Comparison of ENCODE assay signal across 9 mouse cellular contexts in genomic region chr7:141612791-141613190, GRCm38 (mm10). TPM values are rescaled to one million over a fixed set of nuclear protein-coding genes. Genes with fewer than 3 reads are reported as not detected.
DNase-seq lines count a peak whose midpoint lies in the region; ATAC-seq lines count a peak whose summit lies in the region.
"Had no signal": no experiment of that assay in that cellular context is flagged by ENCODE, and none has a peak within 500 bp of the region (broad histone marks: within the 10 kb centered on the region; RNA-seq: fewer than 3 reads in every experiment).

No protein-coding gene starts in this region.

- no peak overlapping the region for H3K27ac ChIP-seq in kidney, embryonic 14.5 days (ENCODE audit: low read depth, low read length)
- no peak overlapping the region for H3K27ac ChIP-seq in midbrain, embryonic 13.5 days
- H3K27ac ChIP-seq: embryonic facial prominence, embryonic 15.5 days had no signal

- ATAC-seq in kidney, embryonic 14.5 days (ENCODE audit: low FRiP score, low TSS enrichment): no peak
- no peak for ATAC-seq in midbrain, embryonic 13.5 days

- no peak overlapping the region for H3K9ac ChIP-seq in kidney, embryonic 14.5 days (ENCODE audit: low read depth, low read length)
- no peak overlapping the region for H3K9ac ChIP-seq in midbrain, embryonic 13.5 days (replicated peaks)
- H3K9ac ChIP-seq: embryonic facial prominence, embryonic 15.5 days had no signal

- peaks cover 7% of the 10 kb centered on the region; the same call in 1 of the 2 replicates for H3K4me1 ChIP-seq in kidney, embryonic 14.5 days (ENCODE audit: control insufficient read depth, insufficient read depth, low read length)
- H3K4me1 ChIP-seq in midbrain, embryonic 13.5 days (replicated peaks): no peaks in the 10 kb centered on the region

- no peak overlapping the region for H3K4me2 ChIP-seq in kidney, embryonic 14.5 days (replicated peaks; ENCODE audit: low read depth, low read length)
- H3K4me2 ChIP-seq in midbrain, embryonic 13.5 days (replicated peaks): no peak overlapping the region
- H3K4me2 ChIP-seq: embryonic facial prominence, embryonic 15.5 days had no signal

- peak; percentile 62 for DNase-seq in kidney, adult 11 months
- peak; percentile 57 to 72 for DNase-seq in cerebellum, postnatal 36 days
- peak; percentile 67 for DNase-seq in kidney, adult 18-20 months
- peak; percentile 60 for DNase-seq in lung, postnatal 25 days (ENCODE audit: low spot score)
- no peak for DNase-seq in thymus, postnatal 4 days
- DNase-seq in MN1 (ENCODE audit: low spot score): no peak

- no peaks in the 10 kb centered on the region for H3K27me3 ChIP-seq in kidney, embryonic 14.5 days (ENCODE audit: control insufficient read depth, insufficient read depth, low read length)
- no peaks in the 10 kb centered on the region for H3K27me3 ChIP-seq in midbrain, embryonic 13.5 days
- H3K27me3 ChIP-seq: embryonic facial prominence, embryonic 15.5 days had no signal

- no peak overlapping the region for H3K4me3 ChIP-seq in kidney, embryonic 14.5 days (ENCODE audit: low read length)
- no peak overlapping the region for H3K4me3 ChIP-seq in midbrain, embryonic 13.5 days (replicated peaks)
- H3K4me3 ChIP-seq: embryonic facial prominence, embryonic 15.5 days had no signal

- no peaks in the 10 kb centered on the region for H3K9me3 ChIP-seq in kidney, embryonic 14.5 days (ENCODE audit: control insufficient read depth, low read length)
- H3K9me3 ChIP-seq in midbrain, embryonic 13.5 days: no peaks in the 10 kb centered on the region
- H3K9me3 ChIP-seq: embryonic facial prominence, embryonic 15.5 days had no signal

- peaks cover 77% of the 10 kb centered on the region for H3K36me3 ChIP-seq in kidney, embryonic 14.5 days (ENCODE audit: control insufficient read depth, insufficient read depth, low read length)
- H3K36me3 ChIP-seq in midbrain, embryonic 13.5 days: peaks cover 83% of the 10 kb centered on the region

- WGBS in kidney, embryonic 14.5 days: 59% methylated on average over 13 of the region's 13 CpGs
- 84% methylated on average over 13 of the region's 13 CpGs for WGBS in midbrain, embryonic 13.5 days

RNA-seq across cellular contexts. Expression of gene Muc6, which starts 42.3 kb away (rescaled TPM):
- polyA plus RNA-seq in kidney, embryonic 14.5 days (2014; fragmentation: Nextera tagmentation; extraction: Ambion mirVana): 0.09 and 0.31 TPM in 2 replicates
- 0.26 and 0.27 TPM in 2 replicates for polyA plus RNA-seq in midbrain, embryonic 13.5 days (2015; fragmentation: Nextera tagmentation; extraction: Ambion mirVana)

RNA-seq across cellular contexts. Expression of gene Ap2a2, which starts 50.8 kb away (rescaled TPM):
- polyA plus RNA-seq in kidney, embryonic 14.5 days (2014; fragmentation: Nextera tagmentation; extraction: Ambion mirVana): 47.0 and 76.3 TPM in 2 replicates
- 103 and 107 TPM in 2 replicates for polyA plus RNA-seq in midbrain, embryonic 13.5 days (2015; fragmentation: Nextera tagmentation; extraction: Ambion mirVana)

Comparison
In these comparisons a context has a peak if more than half of its experiments do, and no peak if none do; other contexts are left out.
1. DNase-seq: peak in kidney, adult 11 months (single experiment), cerebellum, postnatal 36 days (2 of 2), kidney, adult 18-20 months (single experiment) and lung, postnatal 25 days (single experiment); none in thymus, postnatal 4 days (single experiment) and MN1 (single experiment).